ENCODE assay signal across 11 mouse cellular contexts in the genomic region with DNA sequence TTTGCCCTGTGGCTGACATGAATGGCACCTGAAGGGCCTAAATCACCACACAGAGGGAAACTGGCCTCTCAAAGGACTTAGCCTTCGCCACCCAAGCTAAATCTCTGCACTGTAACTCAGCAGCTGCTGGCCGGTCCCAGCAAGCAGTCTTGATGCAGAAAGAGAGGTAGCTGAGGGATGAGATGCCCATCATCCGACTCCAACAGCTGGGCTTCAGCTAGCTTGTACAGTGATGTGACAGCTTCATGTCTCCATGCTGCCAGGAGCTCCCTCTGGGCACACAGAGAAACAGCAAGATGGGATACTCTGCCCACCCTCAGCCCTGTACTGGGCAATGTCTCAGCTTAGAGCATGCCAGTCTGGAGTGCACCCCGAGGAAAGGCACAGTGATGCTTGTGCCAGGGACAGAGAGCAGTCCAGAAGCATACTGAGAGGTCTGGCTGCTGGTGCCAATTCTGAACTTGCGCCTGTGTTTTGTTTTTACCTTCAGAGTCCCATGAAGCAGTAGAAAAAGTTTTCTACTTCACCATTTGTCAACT. TPM values are rescaled to one million over a fixed set of nuclear protein-coding genes. Genes with fewer than 3 reads are reported as not detected.
A peak's percentile ranks its signal among the peaks of the same experiment; 100 is the strongest.
DNase-seq lines count a peak whose midpoint lies in the region; ATAC-seq and TF ChIP-seq lines count a peak whose summit lies in the region.
"Had no signal": no experiment of that assay in that cellular context is flagged by ENCODE, and none has a peak within 500 bp of the region (broad histone marks: within the 10 kb centered on the region; RNA-seq: fewer than 3 reads in every experiment).

No protein-coding gene starts in this region.

- H3K27me3 ChIP-seq in midbrain, embryonic 14.5 days (ENCODE audit: control insufficient read depth, insufficient read depth, low read length), result no peaks in the 10 kb centered on the region
- no peaks in the 10 kb centered on the region for H3K27me3 ChIP-seq in midbrain, embryonic 11.5 days (ENCODE audit: control insufficient read depth, insufficient read depth, low read length)
- H3K27me3 ChIP-seq in small intestine, adult 2 months (ENCODE audit: control insufficient read depth, insufficient read depth, low read length), result no peaks in the 10 kb centered on the region

- no peak overlapping the region for H3K9ac ChIP-seq in midbrain, embryonic 14.5 days (replicated peaks; ENCODE audit: low read length)
- H3K9ac ChIP-seq in midbrain, embryonic 11.5 days (ENCODE audit: low read length), result no peak overlapping the region

- intact Hi-C loops in gastrocnemius, postnatal 14 days (cut with DNase I; ENCODE audit: low total_unique reads), result no loop called here

- no peak for TF ChIP-seq CTCF in small intestine, adult 2 months (IDR thresholded peaks at IDR 0.05; ENCODE audit: extremely low read depth, insufficient read length, insufficient replicate concordance, low read depth, low read length)

- H3K4me1 ChIP-seq in midbrain, embryonic 14.5 days (ENCODE audit: control insufficient read depth, insufficient read depth, low read length), result peaks cover 23% of the 10 kb centered on the region
- H3K4me1 ChIP-seq in midbrain, embryonic 11.5 days (ENCODE audit: control insufficient read depth, insufficient read depth, low read length), result peaks cover 14% of the 10 kb centered on the region
- peaks cover 14% of the 10 kb centered on the region for H3K4me1 ChIP-seq in small intestine, adult 2 months (ENCODE audit: control insufficient read depth, insufficient read depth, insufficient read length, low read length)

- 78% methylated on average over 5 of the region's 5 CpGs for WGBS in midbrain, embryonic 14.5 days
- 86% methylated on average over 5 of the region's 5 CpGs for WGBS in midbrain, embryonic 11.5 days
- WGBS in small intestine, adult 2 months, result 85% methylated on average over 5 of the region's 5 CpGs

- TF ChIP-seq POLR2A in small intestine, adult 2 months (IDR thresholded peaks at IDR 0.05; ENCODE audit: low read depth, low read length), result no peak

- H3K4me3 ChIP-seq in midbrain, embryonic 14.5 days (replicated peaks; ENCODE audit: low read depth, low read length), result no peak overlapping the region
- no peak overlapping the region for H3K4me3 ChIP-seq in midbrain, embryonic 11.5 days (ENCODE audit: low read depth, low read length)
- H3K4me3 ChIP-seq in small intestine, adult 2 months (ENCODE audit: low read depth, low read length), result no peak overlapping the region

- peak overlapping the region; percentile 14 for H3K27ac ChIP-seq in midbrain, embryonic 14.5 days (replicated peaks; ENCODE audit: low read depth, low read length)
- no peak overlapping the region for H3K27ac ChIP-seq in midbrain, embryonic 11.5 days (ENCODE audit: low read depth, low read length)
- H3K27ac ChIP-seq in small intestine, adult 2 months (ENCODE audit: insufficient read depth, low read depth, low read length), result 0 out of 2 replicates have a peak overlapping the region, but pooled peaks have one; percentile 9

- H3K36me3 ChIP-seq in midbrain, embryonic 14.5 days (ENCODE audit: control insufficient read depth, insufficient read depth, low read length), result no peaks in the 10 kb centered on the region
- no peaks in the 10 kb centered on the region for H3K36me3 ChIP-seq in midbrain, embryonic 11.5 days (ENCODE audit: control insufficient read depth, insufficient read depth, low read length)
- H3K36me3 ChIP-seq in small intestine, adult 2 months (ENCODE audit: control insufficient read depth, insufficient read depth, low read length), result no peaks in the 10 kb centered on the region

- H3K9me3 ChIP-seq in midbrain, embryonic 14.5 days (ENCODE audit: control insufficient read depth, low read length), result no peaks in the 10 kb centered on the region
- no peaks in the 10 kb centered on the region for H3K9me3 ChIP-seq in midbrain, embryonic 11.5 days (ENCODE audit: control insufficient read depth, low read length)

- DNase-seq in heart, adult 11 months, result peak; percentile 96
- no peak for DNase-seq in heart, adult 8-10 months (ENCODE audit: low spot score)
- no peak for DNase-seq in midbrain, embryonic 14.5 days
- no peak for DNase-seq in midbrain, embryonic 11.5 days (ENCODE audit: low spot score, missing footprints)
- DNase-seq in gastrocnemius, postnatal 14 days, result peak; percentile 54
- no peak for DNase-seq in left cerebral cortex, adult 18-20 months (ENCODE audit: low spot score in 2 of 2)
- no peak for DNase-seq in urinary bladder, postnatal 36 days (ENCODE audit: low spot score in 2 of 2)
- DNase-seq: adrenal gland, adult 2 months had no signal

- H3K4me2 ChIP-seq in midbrain, embryonic 14.5 days (ENCODE audit: low read length), result no peak overlapping the region
- no peak overlapping the region for H3K4me2 ChIP-seq in midbrain, embryonic 11.5 days

- no peak for ATAC-seq in midbrain, embryonic 14.5 days (ENCODE audit: low FRiP score, low TSS enrichment)
- ATAC-seq in midbrain, embryonic 11.5 days (ENCODE audit: low FRiP score), result no peak

RNA-seq across cellular contexts. Expression of a gene that starts 9.3 kb away (rescaled TPM):
- 10 to 100 TPM in 2 of 4 experiments, 1 to 10 TPM in 2; 7.8 to 13.7 (median 11.0) TPM for total RNA-seq in heart, adult 8-10 months (2022)
- 12.3 and 17.2 TPM in 2 replicates for polyA plus RNA-seq in midbrain, embryonic 14.5 days (2014; fragmentation: Nextera tagmentation; extraction: Ambion mirVana)
- 22.2 and 26.3 TPM in 2 replicates for polyA plus RNA-seq in midbrain, embryonic 11.5 days (2014; fragmentation: Nextera tagmentation; extraction: Ambion mirVana)
- 10 to 100 TPM; 13.1 to 13.6 TPM for total RNA-seq in gastrocnemius, postnatal 14 days (2021)
- 11.0 and 20.1 TPM in 2 replicates for polyA plus RNA-seq in small intestine, adult 2 months (2012; rRNA removed)
- total RNA-seq in left cerebral cortex, adult 18-20 months (2021), result 10 to 100 TPM; 11.4 to 11.9 TPM

RNA-seq across cellular contexts. Expression of a gene that starts 29.7 kb away (rescaled TPM):
- total RNA-seq in heart, adult 8-10 months (2022), result 10 to 100 TPM; 14.9 to 16.6 (median 16.1) TPM
- polyA plus RNA-seq in midbrain, embryonic 14.5 days (2014; fragmentation: Nextera tagmentation; extraction: Ambion mirVana), result 18.9 and 20.9 TPM in 2 replicates
- polyA plus RNA-seq in midbrain, embryonic 11.5 days (2014; fragmentation: Nextera tagmentation; extraction: Ambion mirVana), result 23.1 and 24.4 TPM in 2 replicates
- 1 to 10 TPM; 8.5 to 9.5 TPM for total RNA-seq in gastrocnemius, postnatal 14 days (2021)
- polyA plus RNA-seq in small intestine, adult 2 months (2012; rRNA removed), result 28.4 and 44.6 TPM in 2 replicates
- total RNA-seq in left cerebral cortex, adult 18-20 months (2021), result 10 to 100 TPM; 41.9 TPM

RNA-seq across cellular contexts. Expression of a gene that starts 39.7 kb away (rescaled TPM):
- total RNA-seq in heart, adult 8-10 months (2022), result under 1 TPM in 3 of 4 experiments, not detected in 1; 0.08 to 0.28 (median 0.23) TPM
- polyA plus RNA-seq in midbrain, embryonic 14.5 days (2014; fragmentation: Nextera tagmentation; extraction: Ambion mirVana), result 0.15 TPM in 1 of 2 replicates, not detected in the other
- not detected in 2 replicates for polyA plus RNA-seq in midbrain, embryonic 11.5 days (2014; fragmentation: Nextera tagmentation; extraction: Ambion mirVana)
- under 1 TPM; 0.10 to 0.11 TPM for total RNA-seq in gastrocnemius, postnatal 14 days (2021)
- 0.13 and 0.22 TPM in 2 replicates for polyA plus RNA-seq in small intestine, adult 2 months (2012; rRNA removed)
- total RNA-seq in left cerebral cortex, adult 18-20 months (2021), result 1 to 10 TPM; 1.4 to 2.0 TPM
- total RNA-seq: monocyte, adult 5-6 weeks had no signal

RNA-seq across cellular contexts. Expression of a gene that starts 45.6 kb away (rescaled TPM):
- 1 to 10 TPM; 1.1 to 1.7 (median 1.5) TPM for total RNA-seq in heart, adult 8-10 months (2022)
- polyA plus RNA-seq in midbrain, embryonic 14.5 days (2014; fragmentation: Nextera tagmentation; extraction: Ambion mirVana), result 0.16 and 0.24 TPM in 2 replicates
- polyA plus RNA-seq in midbrain, embryonic 11.5 days (2014; fragmentation: Nextera tagmentation; extraction: Ambion mirVana), result 0.12 and 0.19 TPM in 2 replicates
- total RNA-seq in gastrocnemius, postnatal 14 days (2021), result not detected
- polyA plus RNA-seq in small intestine, adult 2 months (2012; rRNA removed), result 56.6 and 137 TPM in 2 replicates
- total RNA-seq in left cerebral cortex, adult 18-20 months (2021), result not detected
- total RNA-seq: layer of hippocampus, adult 18-20 months; monocyte, adult 5-6 weeks had no signal
- polyA plus RNA-seq: adrenal gland, adult 2 months had no signal

RNA-seq across cellular contexts. Expression of a gene that starts 56.2 kb away (rescaled TPM):
- 10 to 100 TPM; 13.6 to 18.0 (median 15.4) TPM for total RNA-seq in heart, adult 8-10 months (2022)
- polyA plus RNA-seq in midbrain, embryonic 14.5 days (2014; fragmentation: Nextera tagmentation; extraction: Ambion mirVana), result 11.3 and 15.6 TPM in 2 replicates
- polyA plus RNA-seq in midbrain, embryonic 11.5 days (2014; fragmentation: Nextera tagmentation; extraction: Ambion mirVana), result 21.3 and 22.1 TPM in 2 replicates
- total RNA-seq in gastrocnemius, postnatal 14 days (2021), result 10 to 100 TPM in 1 of 2 experiments, 1 to 10 TPM in 1; 8.9 to 10.4 TPM
- 23.7 and 50.0 TPM in 2 replicates for polyA plus RNA-seq in small intestine, adult 2 months (2012; rRNA removed)
- 1 to 10 TPM; 4.2 to 4.6 TPM for total RNA-seq in left cerebral cortex, adult 18-20 months (2021)

Comparison
In these comparisons a context has a peak if more than half of its experiments do, and no peak if none do; other contexts are left out.
1. DNase-seq: peak in heart, adult 11 months (single experiment) and gastrocnemius, postnatal 14 days (single experiment); none in heart, adult 8-10 months (single experiment), midbrain, embryonic 14.5 days (single experiment), midbrain, embryonic 11.5 days (single experiment), left cerebral cortex, adult 18-20 months (0 of 2) and urinary bladder, postnatal 36 days (0 of 2).